Mouse (Mus musculus) B cell, adult (primary cell): ENCODE measurements around the gene Rpl36a-ps1. TPM values are rescaled to one million over a fixed set of nuclear protein-coding genes. Genes with fewer than 3 reads are reported as not detected.

Source experiments
- total RNA-seq: library from RNA; stranded (reverse); gene quantifications from 4 replicates; pipeline ENCODE4 v1.2.4, GENCODE M21; 2023; ENCODE audit not compliant: inconsistent age

Gene Rpl36a-ps1
- 1.7 to 12.5 TPM (median 4.4 TPM) in 4 replicates for total RNA-seq

GRCm38 (mm10) chr14:98994218-98994617 is at the start of gene Rpl36a-ps1:
Gene Rpl36a-ps1 (minus strand): TSS chr14:98994318.

Other genes with a start within 250 kb of the Rpl36a-ps1 start
- gene Mzt1, start 51.8 kb upstream of the Rpl36a-ps1 start, total RNA-seq: 25.5 to 35.6 TPM (median 30.8 TPM) in 4 replicates
- 13.2 to 18.3 TPM (median 14.5 TPM) in 4 replicates for gene Bora, start 51.9 kb upstream of the Rpl36a-ps1 start, total RNA-seq
- gene Pibf1, start 105.1 kb upstream of the Rpl36a-ps1 start, total RNA-seq: 22.1 to 23.0 TPM (median 22.2 TPM) in 4 replicates
- 24.3 to 32.6 TPM (median 28.5 TPM) in 4 replicates for gene Dis3, start 105.5 kb upstream of the Rpl36a-ps1 start, total RNA-seq